Mouse (Mus musculus) ovary, postnatal 10 days (tissue): ENCODE measurements around the gene Acsm4.
"Not testable (repeated sequence)": the region's sequence is repeated elsewhere in the genome, so short reads cannot be mapped to it uniquely, and the experiment has no call there.

Source experiments
- DNase-seq: peaks from one replicate; pipeline ENCODE4 v3.0.0; 2022; ENCODE audit warnings: low spot score

Acsm4 gene

DNA sequence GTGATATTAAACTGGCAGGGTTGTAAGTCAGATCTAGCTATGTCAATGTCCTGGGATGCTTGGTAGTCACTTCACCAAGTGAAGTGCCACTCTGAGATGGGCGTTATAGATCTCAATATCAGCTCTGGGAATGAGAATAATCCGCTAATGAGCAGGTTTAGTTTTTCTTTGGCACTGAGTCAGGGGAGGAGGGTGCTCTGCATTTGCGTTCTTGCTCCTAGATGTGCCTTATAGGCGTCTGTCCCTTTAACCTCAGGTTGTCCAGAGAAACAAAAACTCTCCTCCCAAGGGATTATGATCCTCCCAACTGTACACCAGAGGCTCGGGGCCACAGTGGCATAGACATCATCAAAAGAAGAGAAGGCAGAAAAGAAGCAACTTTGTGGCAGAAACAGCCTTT, at the start of gene Acsm4:
Gene Acsm4 (plus strand): TSS at position 301 of the 400 bp plus-strand sequence.
- no peak for DNase-seq

- no peak for DNase-seq
Observed at GRCm38 (mm10) chr7:119642307-119642706, 47.5 kb upstream of the Acsm4 start.

DNA sequence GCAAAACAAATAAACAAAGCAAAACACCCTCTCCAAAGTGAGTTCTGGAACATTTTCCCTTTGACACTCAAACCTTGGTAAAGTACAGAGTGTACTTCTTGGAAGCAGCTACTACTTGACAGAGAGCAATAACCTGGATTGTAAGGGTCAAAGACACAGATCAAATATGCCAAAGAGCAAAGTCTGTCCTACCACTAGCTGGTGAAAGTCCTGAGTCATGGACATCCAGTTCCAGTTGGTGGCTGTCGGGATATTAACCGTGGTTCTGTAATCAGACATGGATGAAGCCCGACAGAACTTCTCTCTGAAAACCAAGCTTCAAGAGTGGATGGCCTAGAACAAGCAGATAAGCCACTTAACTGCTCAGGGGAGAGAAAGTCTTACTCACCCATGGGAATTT, 21.9 kb upstream of the Acsm4 start:
- no peak for DNase-seq

DNA sequence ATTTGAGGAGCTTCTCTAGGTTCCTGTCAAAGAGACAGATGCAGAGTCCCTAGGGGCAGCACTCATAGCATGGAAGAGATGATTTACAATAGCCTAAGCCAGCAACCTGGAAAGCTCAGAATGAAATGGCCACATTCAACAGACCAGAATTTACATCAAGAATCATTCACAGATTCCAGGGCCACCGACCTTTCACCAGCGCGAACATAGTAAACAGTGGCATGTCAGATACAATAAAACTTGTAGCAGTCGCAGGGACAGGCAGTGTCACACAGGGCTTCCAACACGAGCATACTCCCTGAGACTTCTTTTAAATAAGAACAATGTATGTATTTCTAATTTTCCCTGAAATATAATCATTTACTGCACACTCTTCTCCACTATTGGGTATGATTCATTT, 19.4 kb upstream of the Acsm4 start:
- DNase-seq = no peak

DNA sequence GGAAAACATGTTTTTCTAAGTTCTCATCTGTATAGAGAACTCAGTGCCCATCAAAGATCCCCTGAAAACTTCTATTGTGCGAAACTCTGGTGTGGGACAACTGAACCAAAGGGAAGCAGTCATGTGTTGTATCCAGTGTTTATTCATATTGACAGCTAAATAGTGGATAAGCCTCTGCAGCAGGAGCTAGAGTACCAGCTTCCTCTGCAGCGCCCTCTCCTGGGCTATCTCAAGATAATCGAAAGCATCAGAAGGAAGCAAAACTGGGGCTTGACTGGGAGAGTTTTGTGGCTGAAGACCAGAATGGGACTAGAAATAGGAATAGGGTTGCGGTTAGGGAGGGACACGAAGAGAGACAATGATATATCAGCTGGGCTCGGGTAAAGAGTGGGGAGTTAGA, 18.9 kb upstream of the Acsm4 start:
- no peak for DNase-seq

DNA sequence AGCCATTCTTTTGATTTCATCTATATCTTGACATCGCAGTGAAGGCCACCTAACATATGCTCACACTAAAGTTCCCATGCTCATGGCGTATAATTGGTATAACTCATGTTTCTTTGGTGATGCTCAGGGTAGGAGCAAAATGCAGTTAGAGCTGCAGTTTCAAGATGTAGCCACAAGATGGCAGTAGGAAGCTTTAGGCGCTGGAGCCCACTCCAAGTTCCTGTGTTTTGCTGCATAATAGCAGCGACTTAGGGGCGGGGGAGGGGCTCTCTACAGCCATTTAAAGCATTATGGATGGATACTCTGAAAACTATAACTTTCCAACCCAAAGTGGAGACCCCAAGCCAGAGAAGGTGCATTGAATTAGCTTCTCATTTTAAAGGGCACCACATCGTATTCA, 16.4 kb upstream of the Acsm4 start:
- no peak for DNase-seq

DNA sequence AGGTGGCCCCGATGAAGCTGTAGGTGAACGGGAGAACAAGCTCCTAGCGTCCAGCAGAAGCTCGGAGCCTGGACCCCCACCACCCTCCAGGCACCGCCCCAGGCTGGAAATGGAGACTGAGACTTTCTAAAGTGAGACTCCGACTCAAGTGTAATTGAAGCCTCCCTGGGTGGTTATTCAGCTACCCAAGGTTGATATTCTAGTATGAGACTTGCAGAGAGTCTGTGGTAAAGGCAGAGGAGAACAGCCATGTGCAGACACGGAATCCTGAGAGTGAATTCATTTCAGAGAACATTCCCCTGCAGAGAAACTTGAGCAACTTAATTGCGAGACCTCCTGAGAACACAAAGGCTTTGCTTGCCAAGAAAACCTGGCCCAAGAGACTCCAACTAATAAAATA, 9.7 kb upstream of the Acsm4 start:
- DNase-seq = no peak

DNA sequence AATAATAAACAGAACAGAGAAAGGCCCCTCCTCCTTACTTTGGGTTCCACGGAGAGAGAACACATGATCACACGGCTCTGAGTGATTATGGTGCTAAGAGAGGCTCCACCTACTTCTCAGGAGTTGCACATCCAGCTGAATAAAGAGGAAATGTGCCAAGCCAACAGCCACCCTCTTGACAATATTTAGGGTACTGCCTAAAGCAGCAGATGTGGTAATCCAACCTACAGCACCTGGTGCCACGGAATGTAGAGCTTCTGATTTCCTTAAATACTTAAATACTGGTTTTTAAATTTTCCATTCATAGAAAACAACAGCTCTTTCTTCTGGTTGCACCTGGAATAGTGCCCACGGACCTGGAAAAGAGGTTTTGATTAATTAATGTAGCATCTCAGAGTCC, 7.1 kb upstream of the Acsm4 start:
- DNase-seq = no peak

DNA sequence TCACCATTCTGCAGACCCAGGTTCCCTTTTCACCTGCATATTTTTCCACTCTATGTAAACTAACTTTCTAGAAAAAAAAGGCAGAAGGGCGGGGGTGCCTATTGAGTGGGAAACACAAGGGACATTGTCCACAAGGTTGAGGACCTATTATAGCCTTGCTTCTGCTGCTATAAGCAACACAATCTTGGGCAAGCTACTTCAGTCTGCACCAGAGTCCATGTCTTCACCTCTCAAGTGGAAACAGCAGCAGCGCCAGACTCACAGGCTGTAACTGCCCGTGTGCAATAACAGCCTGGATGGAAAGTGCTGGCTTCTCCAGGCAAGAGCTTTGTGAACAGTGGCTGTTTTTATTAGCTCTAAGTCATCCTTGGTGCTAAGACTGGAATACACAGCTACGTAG, 2.5 kb downstream of the Acsm4 start:
- DNase-seq = no peak

- no peak for DNase-seq
Observed at GRCm38 (mm10) chr7:119694926-119695325, 5.1 kb downstream of the Acsm4 start.

GRCm38 (mm10) chr7:119714111-119714510, 24.3 kb downstream of the Acsm4 start:
- DNase-seq = no peak

DNA sequence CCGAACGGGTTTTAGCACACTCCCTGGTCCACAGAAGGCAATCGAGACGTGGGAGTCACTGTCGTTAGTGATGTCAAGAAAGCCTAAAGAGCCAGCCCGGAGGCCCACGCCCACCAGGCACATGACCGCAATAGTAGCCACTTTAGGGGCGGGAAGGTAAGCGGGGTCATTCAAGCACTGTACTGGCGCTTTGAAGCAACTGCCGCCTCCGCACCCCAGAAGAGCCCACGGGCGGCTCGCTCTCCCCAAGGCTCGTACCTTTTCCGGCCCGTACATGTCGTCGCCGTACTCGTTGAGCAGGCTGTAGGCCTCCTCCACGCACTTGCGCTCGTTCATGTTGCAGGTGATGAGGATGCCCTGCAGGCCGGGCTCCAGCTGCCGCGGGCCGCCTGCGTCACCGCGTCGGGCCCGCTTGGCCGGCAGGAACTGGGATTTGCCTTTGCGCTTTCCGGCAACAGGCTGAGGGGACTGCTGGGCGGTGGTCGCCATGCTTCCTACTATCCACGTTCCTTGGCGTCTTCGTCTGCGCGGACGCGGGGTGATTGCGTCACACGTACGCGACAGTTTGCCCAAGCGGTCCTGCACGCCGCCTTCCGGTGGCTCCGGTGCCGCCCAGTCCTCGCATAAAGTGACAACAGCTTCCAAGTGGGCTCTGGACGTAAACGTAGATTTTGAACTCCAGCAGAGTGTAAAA, 30.6 kb downstream of the Acsm4 start, which contains the start of gene Thumpd1:
Gene Thumpd1 (minus strand): TSS at position 546 of the 694 bp plus-strand sequence.
- DNase-seq = peak; percentile 90

DNA sequence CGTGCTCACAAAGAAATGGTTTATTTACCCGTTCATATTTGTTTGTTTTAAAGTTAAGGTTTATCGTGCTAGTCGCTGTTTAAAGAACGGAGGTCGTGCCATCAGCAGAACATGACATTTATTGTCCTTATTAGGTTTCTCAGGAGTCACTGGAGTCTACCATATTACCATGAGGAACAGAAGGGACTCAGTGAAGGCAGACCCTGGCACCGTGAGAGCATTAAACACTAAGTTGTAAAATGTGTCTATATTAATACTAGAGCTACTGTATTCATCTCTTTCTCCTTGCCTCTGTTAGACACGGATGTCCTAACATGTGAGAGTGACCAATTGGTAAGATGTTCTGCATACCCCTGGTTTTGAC, 31.1 kb downstream of the Acsm4 start:
- DNase-seq = no peak

DNA sequence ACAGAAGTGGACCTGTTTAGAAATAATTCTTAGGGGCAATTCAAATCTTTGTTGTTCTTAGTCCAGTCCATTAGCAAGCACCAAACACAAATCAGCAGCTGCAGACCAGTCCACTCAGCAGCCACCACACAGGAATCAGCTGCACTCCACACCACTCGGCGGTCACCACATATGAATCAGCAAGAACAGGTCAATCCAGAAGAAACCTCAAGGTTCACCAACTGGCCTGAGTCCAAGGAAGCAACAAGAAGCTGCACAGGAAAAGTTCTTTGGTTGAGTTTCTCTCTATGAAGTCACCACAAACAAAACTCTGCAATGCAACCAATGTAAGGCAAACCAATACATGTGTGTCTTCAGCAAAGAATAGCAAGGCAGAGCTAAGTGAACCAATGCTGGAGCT, 37.8 kb downstream of the Acsm4 start:
- DNase-seq = no peak

DNA sequence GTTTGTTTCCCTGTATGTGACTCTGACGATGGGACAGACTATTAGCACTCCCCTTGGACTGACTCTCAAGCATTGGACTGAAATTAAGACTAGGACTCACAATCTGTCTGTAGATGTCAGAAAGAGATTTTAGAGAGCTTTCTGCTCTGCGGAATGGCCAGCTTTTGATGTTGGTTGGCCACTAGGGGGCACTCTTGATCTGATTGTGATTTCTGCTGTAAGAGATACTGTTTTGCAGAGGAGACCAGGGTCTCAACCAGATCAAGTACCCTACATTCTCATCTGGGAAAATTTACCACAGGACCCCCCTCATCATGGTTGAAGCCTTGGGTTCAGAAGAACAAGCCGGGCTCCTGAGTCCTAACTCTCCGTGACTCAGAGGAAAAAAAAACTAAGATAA, 41.4 kb downstream of the Acsm4 start:
- DNase-seq = not testable (repeated sequence)

GRCm38 (mm10) chr7:119738877-119739276, 49.1 kb downstream of the Acsm4 start:
- DNase-seq = no peak

GRCm38 (mm10) chr7:119739798-119740468, 50.1 kb downstream of the Acsm4 start:
- DNase-seq = not testable (repeated sequence)

DNA sequence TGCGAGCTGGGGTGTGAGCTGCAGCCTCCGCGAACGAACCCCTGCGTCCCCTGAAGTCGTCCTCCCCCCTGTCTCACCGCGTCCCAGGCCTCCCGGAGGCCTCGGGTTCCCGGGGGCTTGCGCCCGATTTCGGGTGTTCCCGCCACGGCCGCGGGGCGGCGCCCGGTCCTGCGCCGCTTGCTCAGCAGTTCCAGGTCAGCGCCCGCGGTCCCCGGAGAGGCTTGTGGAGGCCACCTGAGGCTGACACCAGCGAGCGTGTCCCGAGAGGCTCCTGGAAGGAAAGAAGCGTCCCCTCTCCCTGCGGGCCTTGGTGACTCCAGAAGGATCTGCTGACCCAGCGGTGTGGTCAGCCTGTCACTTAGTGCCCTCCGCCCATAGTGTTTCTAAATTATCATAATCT, 54.5 kb downstream of the Acsm4 start:
- DNase-seq = no peak

- no peak for DNase-seq
Observed at GRCm38 (mm10) chr7:119745869-119746268, 56.0 kb downstream of the Acsm4 start.

DNA sequence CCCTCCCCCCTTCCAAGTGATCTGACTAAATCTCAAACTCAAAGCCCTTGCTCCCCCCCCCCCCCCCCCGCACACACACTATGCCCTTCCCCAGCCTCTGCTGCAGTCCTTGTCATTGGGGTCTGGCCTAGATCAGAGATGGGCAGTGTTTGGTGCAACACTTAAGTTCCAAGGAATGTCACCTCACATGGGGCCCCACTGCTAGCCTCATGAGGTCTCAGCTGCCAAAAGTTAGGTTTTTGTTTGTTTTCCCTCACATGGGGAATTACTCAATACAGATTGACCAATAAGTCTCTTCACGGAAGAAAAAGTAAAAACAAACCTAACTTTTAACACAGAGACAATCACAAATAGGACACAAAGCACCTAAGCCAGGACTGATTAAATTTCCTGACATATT, 58.9 kb downstream of the Acsm4 start:
- no peak for DNase-seq

DNA sequence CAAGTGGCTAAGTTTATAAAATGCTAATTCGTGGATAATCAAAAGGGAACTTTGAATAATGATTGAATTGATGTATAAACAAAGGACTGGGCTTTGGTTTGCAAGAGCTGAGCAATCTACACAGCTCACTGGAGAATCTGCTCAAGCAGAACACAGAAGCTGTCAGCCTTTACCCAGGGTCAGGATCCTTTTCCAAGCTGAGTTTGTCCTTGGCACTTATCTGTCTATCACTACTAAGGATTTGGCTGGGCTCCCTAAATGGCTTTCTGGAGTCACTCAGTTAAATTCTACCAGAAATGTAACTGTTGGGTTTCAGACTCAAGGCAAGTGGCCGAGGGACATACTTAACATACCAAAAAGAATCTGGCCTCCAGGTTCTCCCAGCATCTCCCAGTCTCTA, 60.1 kb downstream of the Acsm4 start:
- no peak for DNase-seq

DNA sequence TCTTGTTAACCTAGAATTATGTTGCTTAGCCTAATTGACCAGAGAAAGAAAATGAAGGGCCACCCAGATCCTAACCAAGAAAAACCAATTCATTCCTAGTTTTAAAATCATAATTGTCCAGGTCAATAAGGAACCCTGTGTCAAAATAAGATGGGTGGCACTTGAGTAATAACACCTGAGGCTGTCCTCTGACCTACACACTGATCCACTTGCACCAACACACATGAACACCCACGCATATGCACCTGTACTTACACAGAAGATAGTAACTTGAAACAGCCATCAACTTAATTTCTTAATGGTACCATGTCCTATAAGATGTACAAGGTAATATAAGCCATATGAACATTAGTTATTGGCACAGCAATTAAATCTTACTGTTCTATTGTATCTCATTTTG, 63.9 kb downstream of the Acsm4 start:
- no peak for DNase-seq

- DNase-seq = no peak
Observed at GRCm38 (mm10) chr7:119760527-119760951, 70.7 kb downstream of the Acsm4 start, which contains the start of gene Acsm3. Acsm3 (plus strand) TSS chr7:119760923.

- DNase-seq = no peak
Observed at GRCm38 (mm10) chr7:119762166-119762697, 72.4 kb downstream of the Acsm4 start.
